Mouse (Mus musculus): ENCODE results near the gene Tex19.1. TPM values are rescaled to one million over a fixed set of nuclear protein-coding genes. Genes with fewer than 3 reads are reported as not detected.

Tex19.1 gene
- polyA plus RNA-seq, 1 experiment from 2014 or later, result not detected

- no peak overlapping the region for H3K4me3 ChIP-seq (replicated peaks)
- H3K27me3 ChIP-seq (replicated peaks), result peaks cover 34% of the 10 kb centered on the region
- H3K27ac ChIP-seq, result no peak overlapping the region
- WGBS, result 48% methylated on average over 4 of the region's 4 CpGs
- H3K4me1 ChIP-seq (replicated peaks), result peaks cover 4% of the 10 kb centered on the region; the same call in 1 of the 2 replicates
- no peaks in the 10 kb centered on the region for H3K36me3 ChIP-seq
- H3K4me2 ChIP-seq (replicated peaks), result no peak overlapping the region
- H3K9ac ChIP-seq, result no peak overlapping the region
- no peaks in the 10 kb centered on the region for H3K9me3 ChIP-seq
- ATAC-seq, result no peak
Observed at GRCm38 (mm10) chr11:121154203-121154602, 8.3 kb downstream of the Tex19.1 start.

- Histone ChIP-seq H3K27ac (no peak overlapping the region), H3K4me1 (replicated peaks) (peaks cover 4% of the 10 kb centered on the region; the same call in 1 of the 2 replicates), H3K9me3 (no peaks in the 10 kb centered on the region), H3K36me3 (no peaks in the 10 kb centered on the region), H3K4me3 (replicated peaks) (peak overlapping the region; percentile 33), H3K27me3 (replicated peaks) (peaks cover 34% of the 10 kb centered on the region), H3K9ac (peak overlapping the region; percentile 32; the same call in 1 of the 2 replicates), H3K4me2 (replicated peaks) (peak overlapping the region; percentile 74)
- ATAC-seq, result no peak
- WGBS, result 2% methylated on average over 45 of the region's 45 CpGs
Observed at GRCm38 (mm10) chr11:121156411-121156891, 10.5 kb downstream of the Tex19.1 start.

- peaks cover 4% of the 10 kb centered on the region; the same call in 1 of the 2 replicates for H3K4me1 ChIP-seq (replicated peaks)
- no peak within 1 kb of the TSS for H3K27ac ChIP-seq
- no peak for ATAC-seq
- no peaks in the 10 kb centered on the region for H3K36me3 ChIP-seq
- no peaks in the 10 kb centered on the region for H3K9me3 ChIP-seq
- H3K4me2 ChIP-seq (replicated peaks), result no peak within 1 kb of the TSS
- no peak within 1 kb of the TSS for H3K4me3 ChIP-seq (replicated peaks)
- no peak within 1 kb of the TSS for H3K9ac ChIP-seq
- peaks cover 30% of the 10 kb centered on the region for H3K27me3 ChIP-seq (replicated peaks)
- WGBS, result 80% methylated on average over 5 of the region's 5 CpGs
Observed at GRCm38 (mm10) chr11:121159971-121160370, 14.0 kb downstream of the Tex19.1 start, which contains the start of gene Uts2r. TSS of gene Uts2r (plus strand) at chr11:121160271.

GRCm38 (mm10) chr11:121160636-121161346 is 14.8 kb downstream of the Tex19.1 start:
- Histone ChIP-seq H3K4me3 (replicated peaks) (no peak overlapping the region), H3K9me3 (no peaks in the 10 kb centered on the region), H3K36me3 (no peaks in the 10 kb centered on the region), H3K4me1 (replicated peaks) (peaks cover 4% of the 10 kb centered on the region; the same call in 1 of the 2 replicates), H3K27me3 (replicated peaks) (peaks cover 22% of the 10 kb centered on the region), H3K27ac (no peak overlapping the region), H3K4me2 (replicated peaks) (no peak overlapping the region), H3K9ac (no peak overlapping the region)
- 90% methylated on average over 26 of the region's 26 CpGs for WGBS
- ATAC-seq, result no peak

GRCm38 (mm10) chr11:121163751-121164150 is 17.8 kb downstream of the Tex19.1 start:
- Histone ChIP-seq H3K9me3 (no peaks in the 10 kb centered on the region), H3K36me3 (no peaks in the 10 kb centered on the region), H3K9ac (no peak overlapping the region), H3K27ac (no peak overlapping the region), H3K4me3 (replicated peaks) (no peak overlapping the region), H3K4me2 (replicated peaks) (no peak overlapping the region), H3K4me1 (replicated peaks) (no peaks in the 10 kb centered on the region), H3K27me3 (replicated peaks) (no peaks in the 10 kb centered on the region)
- 83% methylated on average over 4 of the region's 4 CpGs for WGBS
- no peak for ATAC-seq

GRCm38 (mm10) chr11:121173203-121173602 is 27.3 kb downstream of the Tex19.1 start:
- Histone ChIP-seq H3K9ac (no peak overlapping the region), H3K9me3 (no peaks in the 10 kb centered on the region), H3K36me3 (no peaks in the 10 kb centered on the region), H3K4me3 (replicated peaks) (no peak overlapping the region), H3K4me2 (replicated peaks) (no peak overlapping the region), H3K4me1 (replicated peaks) (0 out of 2 replicates have a peak, but pooled peaks cover 3% of the 10 kb centered on the region), H3K27ac (no peak overlapping the region), H3K27me3 (replicated peaks) (no peaks in the 10 kb centered on the region)
- no peak for ATAC-seq
- 84% methylated on average over 5 of the region's 5 CpGs for WGBS

- ATAC-seq, result no peak
- Histone ChIP-seq H3K9ac (no peak overlapping the region), H3K27me3 (replicated peaks) (no peaks in the 10 kb centered on the region), H3K27ac (no peak overlapping the region), H3K4me3 (replicated peaks) (no peak overlapping the region), H3K9me3 (no peaks in the 10 kb centered on the region), H3K4me1 (replicated peaks) (0 out of 2 replicates have a peak, but pooled peaks cover 3% of the 10 kb centered on the region), H3K4me2 (replicated peaks) (no peak overlapping the region), H3K36me3 (no peaks in the 10 kb centered on the region)
- 55% methylated on average over 3 of the region's 3 CpGs for WGBS
Observed at GRCm38 (mm10) chr11:121174234-121174633, 28.3 kb downstream of the Tex19.1 start.

- no peaks in the 10 kb centered on the region for H3K36me3 ChIP-seq
- H3K9ac ChIP-seq, result no peak overlapping the region
- H3K4me1 ChIP-seq (replicated peaks), result 0 out of 2 replicates have a peak, but pooled peaks cover 3% of the 10 kb centered on the region
- 47% methylated on average over 12 of the region's 12 CpGs for WGBS
- no peak overlapping the region for H3K27ac ChIP-seq
- H3K4me2 ChIP-seq (replicated peaks), result no peak overlapping the region
- H3K4me3 ChIP-seq (replicated peaks), result no peak overlapping the region
- ATAC-seq, result peak; percentile 77
- H3K9me3 ChIP-seq, result no peaks in the 10 kb centered on the region
- no peaks in the 10 kb centered on the region for H3K27me3 ChIP-seq (replicated peaks)
Observed at GRCm38 (mm10) chr11:121176285-121177270, 30.6 kb downstream of the Tex19.1 start.

GRCm38 (mm10) chr11:121189681-121190080 is 43.7 kb downstream of the Tex19.1 start:
- H3K4me2 ChIP-seq (replicated peaks), result no peak overlapping the region
- WGBS, result 89% methylated on average over 3 of the region's 3 CpGs
- ATAC-seq, result no peak
- no peak overlapping the region for H3K9ac ChIP-seq
- H3K4me1 ChIP-seq (replicated peaks), result no peaks in the 10 kb centered on the region
- H3K36me3 ChIP-seq, result no peaks in the 10 kb centered on the region
- H3K27me3 ChIP-seq (replicated peaks), result no peaks in the 10 kb centered on the region
- no peak overlapping the region for H3K27ac ChIP-seq
- H3K9me3 ChIP-seq, result no peaks in the 10 kb centered on the region
- no peak overlapping the region for H3K4me3 ChIP-seq (replicated peaks)

GRCm38 (mm10) chr11:121192742-121193141 is 46.8 kb downstream of the Tex19.1 start:
- no peak for ATAC-seq
- no peak overlapping the region for H3K4me2 ChIP-seq (replicated peaks)
- H3K27me3 ChIP-seq (replicated peaks), result no peaks in the 10 kb centered on the region
- H3K4me3 ChIP-seq (replicated peaks), result no peak overlapping the region
- 72% methylated on average over 2 of the region's 2 CpGs for WGBS
- H3K4me1 ChIP-seq (replicated peaks), result no peaks in the 10 kb centered on the region
- no peak overlapping the region for H3K27ac ChIP-seq
- H3K36me3 ChIP-seq, result no peaks in the 10 kb centered on the region
- no peaks in the 10 kb centered on the region for H3K9me3 ChIP-seq
- no peak overlapping the region for H3K9ac ChIP-seq

- 77% methylated on average over 3 of the region's 3 CpGs for WGBS
- H3K4me3 ChIP-seq (replicated peaks), result no peak overlapping the region
Observed at GRCm38 (mm10) chr11:121193415-121193814, 47.5 kb downstream of the Tex19.1 start.

More at GRCm38 (mm10) chr11:121193415-121193814, 47.5 kb downstream of the Tex19.1 start:
- Histone ChIP-seq H3K9ac (no peak overlapping the region), H3K4me2 (replicated peaks) (no peak overlapping the region), H3K4me1 (replicated peaks) (no peaks in the 10 kb centered on the region), H3K9me3 (no peaks in the 10 kb centered on the region), H3K27me3 (replicated peaks) (no peaks in the 10 kb centered on the region), H3K36me3 (no peaks in the 10 kb centered on the region), H3K27ac (no peak overlapping the region)
- no peak for ATAC-seq

All from intestine, embryonic 15.5 days (tissue).